Mouse (Mus musculus): ENCODE measurements at regions not wholly inside any gene's neighbourhood (a gene's known extent, or its start where the extent isn't known, plus 50 kb on each side); places are given as distances from the start of the nearest gene placed in this dataset.

DNA sequence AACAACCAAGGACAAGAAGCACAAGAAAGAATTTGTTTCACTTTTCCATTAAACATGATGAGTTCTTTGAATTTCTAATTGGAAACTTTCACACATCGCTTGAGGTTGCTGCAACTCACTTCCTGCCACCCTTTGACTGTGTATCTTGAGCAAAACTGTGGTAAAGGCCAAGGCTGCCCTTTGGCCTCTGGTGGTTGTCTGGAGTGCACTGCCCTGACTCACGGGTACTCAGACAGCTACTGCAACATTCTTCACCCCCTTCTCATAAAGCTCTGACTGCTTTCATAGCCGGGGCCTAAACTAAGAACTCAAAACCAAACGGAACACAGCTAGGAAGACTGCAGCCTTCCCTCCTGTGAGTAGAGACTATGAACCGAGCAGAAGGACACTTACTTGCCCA lies 93.5 kb downstream of the Tomm20 start:
- no peak for ATAC-seq (ENCODE audit: insufficient number of reproducible peaks, low FRiP score, low TSS enrichment, low read depth)
- Histone ChIP-seq H3K4me3 (no peak overlapping the region), H3K9me3 (no peaks in the 10 kb centered on the region), H3K4me2 (no peak overlapping the region), H3K9ac (no peak overlapping the region), H3K36me3 (no peaks in the 10 kb centered on the region), H3K27ac (no peak overlapping the region; the same call in 1 of the 2 replicates), H3K4me1 (peaks cover 10% of the 10 kb centered on the region), H3K27me3 (no peaks in the 10 kb centered on the region)
- WGBS, result 63% methylated on average over 5 of the region's 5 CpGs

- no peak overlapping the region for H3K4me2 ChIP-seq
- no peak overlapping the region for H3K4me3 ChIP-seq
- H3K36me3 ChIP-seq, result no peaks in the 10 kb centered on the region
- peaks cover 10% of the 10 kb centered on the region for H3K4me1 ChIP-seq
- H3K9me3 ChIP-seq, result no peaks in the 10 kb centered on the region
- 76% methylated on average over 3 of the region's 3 CpGs for WGBS
- ATAC-seq (ENCODE audit: insufficient number of reproducible peaks, low FRiP score, low TSS enrichment, low read depth), result no peak
- no peak overlapping the region for H3K27ac ChIP-seq
- H3K9ac ChIP-seq, result no peak overlapping the region
- no peaks in the 10 kb centered on the region for H3K27me3 ChIP-seq
Observed at GRCm38 (mm10) chr8:126851780-126852179, 93.9 kb downstream of the Tomm20 start.

- peaks cover 10% of the 10 kb centered on the region for H3K4me1 ChIP-seq
- WGBS, result 82% methylated on average over 1 of the region's 1 CpGs
- H3K27ac ChIP-seq, result peak overlapping the region; percentile 68
- H3K9me3 ChIP-seq, result no peaks in the 10 kb centered on the region
- no peak overlapping the region for H3K4me2 ChIP-seq
- H3K27me3 ChIP-seq, result no peaks in the 10 kb centered on the region
- H3K4me3 ChIP-seq, result no peak overlapping the region
- H3K9ac ChIP-seq, result no peak overlapping the region
- ATAC-seq (ENCODE audit: insufficient number of reproducible peaks, low FRiP score, low TSS enrichment, low read depth), result no peak
- H3K36me3 ChIP-seq, result no peaks in the 10 kb centered on the region
Observed at GRCm38 (mm10) chr8:126850189-126850535, 95.5 kb downstream of the Tomm20 start.

- peak overlapping the region; percentile 68 for H3K27ac ChIP-seq
- H3K27me3 ChIP-seq, result no peaks in the 10 kb centered on the region
- H3K4me1 ChIP-seq, result peaks cover 8% of the 10 kb centered on the region
- no peaks in the 10 kb centered on the region for H3K36me3 ChIP-seq
- WGBS, result 61% methylated on average over 9 of the region's 9 CpGs
- no peak overlapping the region for H3K4me3 ChIP-seq
- H3K9ac ChIP-seq, result no peak overlapping the region
- H3K9me3 ChIP-seq, result no peaks in the 10 kb centered on the region
- no peak overlapping the region for H3K4me2 ChIP-seq
- peak; percentile 20; the same call in 1 of the 2 replicates for ATAC-seq (ENCODE audit: insufficient number of reproducible peaks, low FRiP score, low TSS enrichment, low read depth)
Observed at GRCm38 (mm10) chr8:126849411-126850188, 96.0 kb downstream of the Tomm20 start.

DNA sequence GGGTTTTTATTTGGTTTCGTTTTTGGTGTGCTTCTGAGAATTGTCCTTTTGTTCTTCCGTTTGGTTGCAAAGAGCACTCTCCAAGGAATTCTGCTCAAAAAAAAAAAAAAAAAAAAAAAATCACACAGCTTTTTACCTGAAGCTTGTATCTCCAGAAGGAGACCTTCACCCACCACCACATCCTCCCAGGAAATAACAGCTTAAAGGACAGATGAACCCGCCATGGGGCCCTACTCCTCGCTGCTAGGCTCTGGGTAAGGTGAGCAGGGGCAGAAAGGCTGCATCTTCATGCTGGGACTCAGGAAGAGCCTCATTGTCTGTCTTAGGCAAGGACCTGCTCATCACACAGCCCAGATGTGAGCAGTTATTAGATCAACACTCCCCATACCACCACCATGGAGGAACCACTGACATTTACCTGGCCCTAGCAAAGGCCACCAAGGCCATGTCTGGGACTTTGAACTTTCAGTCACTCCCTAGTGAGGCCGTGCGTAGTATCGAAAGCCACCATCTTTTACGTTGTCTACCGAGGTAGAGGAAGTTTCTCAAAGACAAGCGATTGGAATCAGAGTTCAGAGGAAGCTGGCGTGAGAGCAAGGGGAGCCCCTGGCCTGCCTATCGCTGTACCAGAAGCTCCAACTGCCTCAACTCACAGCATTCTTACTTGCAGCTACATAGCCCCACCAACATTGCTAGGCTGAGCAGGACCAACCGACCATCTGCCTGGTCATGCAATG lies 97.1 kb downstream of the Tomm20 start:
- no peak for ATAC-seq (ENCODE audit: insufficient number of reproducible peaks, low FRiP score, low TSS enrichment, low read depth)
- Histone ChIP-seq H3K27ac (no peak overlapping the region), H3K36me3 (no peaks in the 10 kb centered on the region), H3K4me1 (0 out of 2 replicates have a peak, but pooled peaks cover 3% of the 10 kb centered on the region), H3K9ac (no peak overlapping the region), H3K4me2 (no peak overlapping the region), H3K9me3 (no peaks in the 10 kb centered on the region), H3K4me3 (no peak overlapping the region), H3K27me3 (no peaks in the 10 kb centered on the region)
- 85% methylated on average over 13 of the region's 13 CpGs for WGBS

- Histone ChIP-seq H3K9ac (no peak overlapping the region), H3K4me1 (0 out of 2 replicates have a peak, but pooled peaks cover 3% of the 10 kb centered on the region), H3K36me3 (no peaks in the 10 kb centered on the region), H3K4me3 (no peak overlapping the region), H3K27ac (no peak overlapping the region), H3K4me2 (no peak overlapping the region), H3K27me3 (no peaks in the 10 kb centered on the region), H3K9me3 (no peaks in the 10 kb centered on the region)
- no peak for ATAC-seq (ENCODE audit: insufficient number of reproducible peaks, low FRiP score, low TSS enrichment, low read depth)
- 57% methylated on average over 8 of the region's 8 CpGs for WGBS
Observed at GRCm38 (mm10) chr8:126847664-126848353, 97.8 kb downstream of the Tomm20 start.

- 66% methylated on average over 3 of the region's 3 CpGs for WGBS
- H3K27me3 ChIP-seq, result no peaks in the 10 kb centered on the region
- no peak overlapping the region for H3K4me2 ChIP-seq
- no peak overlapping the region for H3K27ac ChIP-seq
- no peaks in the 10 kb centered on the region for H3K36me3 ChIP-seq
- H3K4me1 ChIP-seq, result 0 out of 2 replicates have a peak, but pooled peaks cover 3% of the 10 kb centered on the region
- ATAC-seq (ENCODE audit: insufficient number of reproducible peaks, low FRiP score, low TSS enrichment, low read depth), result no peak
- H3K4me3 ChIP-seq, result no peak overlapping the region
- H3K9me3 ChIP-seq, result no peaks in the 10 kb centered on the region
- no peak overlapping the region for H3K9ac ChIP-seq
Observed at GRCm38 (mm10) chr8:126846188-126846565, 99.5 kb downstream of the Tomm20 start.

DNA sequence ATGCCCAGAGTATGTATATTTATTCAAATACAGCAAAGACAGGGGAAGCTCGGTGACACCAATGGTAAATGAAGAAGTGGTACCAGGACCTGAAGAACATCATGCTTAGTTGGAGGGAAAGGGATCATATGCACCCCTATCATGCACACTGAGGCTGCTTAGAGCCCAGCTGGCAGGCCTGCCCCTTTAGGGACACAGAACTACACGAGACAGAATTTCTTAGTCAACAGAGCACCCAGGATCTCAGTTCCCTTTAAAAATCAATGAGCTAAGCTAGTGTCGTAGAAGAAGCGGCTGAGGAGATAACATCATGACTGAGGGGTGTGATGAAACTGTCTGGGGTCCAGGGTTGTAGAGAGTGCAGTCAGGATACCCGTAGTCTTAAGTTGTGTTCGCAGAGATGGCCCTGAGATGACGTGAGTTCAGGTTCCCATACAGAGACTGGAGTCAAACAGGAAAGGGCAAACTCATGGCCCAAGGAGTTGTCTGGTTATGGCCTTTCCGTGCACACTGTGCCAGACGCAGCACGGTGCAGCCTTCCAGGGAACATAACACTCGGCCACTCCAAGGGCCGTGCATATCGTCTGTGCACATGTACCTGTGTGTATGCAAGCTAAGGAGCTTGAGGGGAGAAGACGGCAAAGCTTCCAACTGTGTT lies 100.0 kb downstream of the Tomm20 start:
- 82% methylated on average over 14 of the region's 14 CpGs for WGBS
- no peak overlapping the region for H3K4me2 ChIP-seq
- H3K4me3 ChIP-seq, result no peak overlapping the region
- H3K9ac ChIP-seq, result no peak overlapping the region
- 0 out of 2 replicates have a peak, but pooled peaks cover 3% of the 10 kb centered on the region for H3K4me1 ChIP-seq
- ATAC-seq (ENCODE audit: insufficient number of reproducible peaks, low FRiP score, low TSS enrichment, low read depth), result no peak
- H3K27ac ChIP-seq, result no peak overlapping the region
- no peaks in the 10 kb centered on the region for H3K9me3 ChIP-seq
- H3K36me3 ChIP-seq, result no peaks in the 10 kb centered on the region
- H3K27me3 ChIP-seq, result no peaks in the 10 kb centered on the region

GRCm38 (mm10) chr8:126844627-126845026 lies 101.0 kb downstream of the Tomm20 start:
- Histone ChIP-seq H3K4me1 (peaks cover 7% of the 10 kb centered on the region), H3K9me3 (no peaks in the 10 kb centered on the region), H3K9ac (no peak overlapping the region), H3K4me2 (no peak overlapping the region), H3K4me3 (no peak overlapping the region), H3K27me3 (no peaks in the 10 kb centered on the region), H3K36me3 (no peaks in the 10 kb centered on the region), H3K27ac (no peak overlapping the region)
- WGBS, result 84% methylated on average over 4 of the region's 4 CpGs
- ATAC-seq (ENCODE audit: insufficient number of reproducible peaks, low FRiP score, low TSS enrichment, low read depth), result no peak

GRCm38 (mm10) chr8:126841187-126841586 lies 104.5 kb downstream of the Tomm20 start:
- Histone ChIP-seq H3K9ac (no peak overlapping the region), H3K27ac (no peak overlapping the region), H3K36me3 (no peaks in the 10 kb centered on the region), H3K4me2 (no peak overlapping the region), H3K9me3 (no peaks in the 10 kb centered on the region), H3K4me3 (no peak overlapping the region), H3K27me3 (no peaks in the 10 kb centered on the region), H3K4me1 (peaks cover 30% of the 10 kb centered on the region)
- WGBS, result 78% methylated on average over 7 of the region's 7 CpGs
- ATAC-seq (ENCODE audit: insufficient number of reproducible peaks, low FRiP score, low TSS enrichment, low read depth), result no peak

DNA sequence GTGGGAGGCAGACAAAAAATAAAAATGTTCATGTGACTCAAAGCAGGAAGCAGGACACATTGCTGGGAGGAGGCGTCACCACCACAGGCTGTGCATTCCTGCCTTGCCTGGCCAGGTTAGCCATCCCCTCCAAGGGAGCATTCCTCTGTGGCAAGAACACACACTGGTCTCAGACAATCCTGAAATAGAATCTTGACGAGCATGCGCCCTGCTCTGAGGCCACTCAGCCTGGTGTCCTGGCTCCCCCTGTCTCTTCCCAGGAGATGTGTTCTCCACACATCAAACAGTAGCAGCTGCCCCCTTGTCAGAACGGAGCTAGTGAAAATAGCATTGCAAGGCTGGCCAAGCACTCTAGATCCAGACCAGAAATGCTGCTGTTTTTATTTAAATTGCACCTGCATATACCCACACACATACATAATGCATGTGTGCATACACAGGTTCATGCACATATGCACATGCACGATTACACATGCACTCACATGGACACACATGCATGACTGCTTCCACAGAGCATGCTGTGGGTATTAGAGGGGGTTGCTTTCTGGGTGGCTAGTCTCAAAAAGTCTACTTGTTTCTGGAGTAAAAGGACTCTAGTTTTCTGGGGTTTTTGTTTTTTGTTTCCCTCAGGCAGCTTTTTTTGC lies 105.8 kb downstream of the Tomm20 start:
- H3K27me3 ChIP-seq, result no peaks in the 10 kb centered on the region
- ATAC-seq (ENCODE audit: insufficient number of reproducible peaks, low FRiP score, low TSS enrichment, low read depth), result peak; percentile 71
- peak overlapping the region; percentile 26 for H3K4me2 ChIP-seq
- no peaks in the 10 kb centered on the region for H3K9me3 ChIP-seq
- no peaks in the 10 kb centered on the region for H3K36me3 ChIP-seq
- H3K9ac ChIP-seq, result no peak overlapping the region
- H3K4me3 ChIP-seq, result no peak overlapping the region
- peaks cover 30% of the 10 kb centered on the region for H3K4me1 ChIP-seq
- 19% methylated on average over 5 of the region's 5 CpGs for WGBS
- H3K27ac ChIP-seq, result peak overlapping the region; percentile 75
